Comparison of ENCODE assay signal across 8 mouse cellular contexts in the genomic region with DNA sequence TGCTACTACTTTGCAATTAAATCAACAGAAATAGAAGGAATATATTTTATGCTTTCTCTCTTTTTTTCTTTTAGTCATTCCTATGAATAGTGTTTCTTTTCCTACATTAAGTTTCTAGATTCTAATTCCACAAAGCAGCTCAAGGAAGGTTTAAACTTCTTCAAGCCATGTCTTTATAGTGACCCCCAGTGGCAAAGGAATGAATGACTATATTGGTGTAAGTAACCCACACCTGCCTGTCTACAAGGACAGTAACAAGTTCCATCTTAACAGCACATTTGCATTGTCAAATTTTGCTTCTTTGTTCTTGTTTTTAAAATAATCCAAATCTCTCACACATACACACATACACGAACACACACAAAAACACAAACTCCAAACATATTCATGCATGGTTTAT.
DNase-seq lines count a peak whose midpoint lies in the region.

No protein-coding gene starts in this region.

- WGBS in limb, embryonic 10.5 days, result 15% methylated on average over 1 of the region's 1 CpGs

- no peaks in the 10 kb centered on the region for H3K9me3 ChIP-seq in limb, embryonic 10.5 days (replicated peaks)

- peaks cover 13% of the 10 kb centered on the region for H3K4me1 ChIP-seq in limb, embryonic 10.5 days

- H3K27ac ChIP-seq in limb, embryonic 10.5 days, result peak overlapping the region; percentile 78

- intact Hi-C loops in heart, postnatal 10 days (cut with DNase I), result no loop called here

- H3K4me3 ChIP-seq in limb, embryonic 10.5 days, result no peak overlapping the region

- peak; percentile 29 to 62 for DNase-seq in heart, postnatal 10 days
- DNase-seq in heart, adult 11 months, result no peak
- peak; percentile 21 for DNase-seq in CD4-positive helper T cell, adult 2 months (ENCODE audit: low read depth, low spot score)
- DNase-seq in c-Kit-positive CD71-positive TER-119-negative erythroid progenitor cells, embryonic 14.5 days (ENCODE audit: low read depth), result peak; percentile 13
- no peak for DNase-seq in limb, embryonic 10.5 days (ENCODE audit: low spot score)
- DNase-seq in splenic B cell, adult 2 months (ENCODE audit: low read depth, low spot score), result peak; percentile 31
- DNase-seq in urinary bladder, postnatal 25 days (ENCODE audit: low spot score), result no peak
- no peak for DNase-seq in frontal cortex, postnatal 36 days (ENCODE audit: low spot score in 2 of 2)

- no peaks in the 10 kb centered on the region for H3K36me3 ChIP-seq in limb, embryonic 10.5 days
- H3K36me3 ChIP-seq in splenic B cell, adult 2 months (ENCODE audit: control insufficient read depth, insufficient read depth, low read length, poor library complexity, severe bottlenecking), result no peaks in the 10 kb centered on the region

- H3K27me3 ChIP-seq in limb, embryonic 10.5 days (ENCODE audit: low read depth, poor library complexity, severe bottlenecking), result no peaks in the 10 kb centered on the region
- H3K27me3 ChIP-seq in splenic B cell, adult 2 months (ENCODE audit: control insufficient read depth, insufficient read depth, low read length, poor library complexity, severe bottlenecking), result no peaks in the 10 kb centered on the region

Comparison
In these comparisons a context has a peak if more than half of its experiments do, and no peak if none do; other contexts are left out.
1. DNase-seq: peak in heart, postnatal 10 days (2 of 2), CD4-positive helper T cell, adult 2 months (single experiment), c-Kit-positive CD71-positive TER-119-negative erythroid progenitor cells, embryonic 14.5 days (single experiment) and splenic B cell, adult 2 months (single experiment); none in heart, adult 11 months (single experiment), limb, embryonic 10.5 days (single experiment), urinary bladder, postnatal 25 days (single experiment) and frontal cortex, postnatal 36 days (0 of 2).